Mouse (Mus musculus) embryonic facial prominence, embryonic 11.5 days (tissue): ENCODE measurements around the gene Etl4. TPM values are rescaled to one million over a fixed set of nuclear protein-coding genes. Genes with fewer than 3 reads are reported as not detected.
A peak's percentile ranks its signal among the peaks of the same experiment; 100 is the strongest.

Experiments
- ATAC-seq: fragments of 200-750 bp; cut with Nextera tagmentation; replicated peaks from 2 replicates; pipeline ENCODE4 v1.8.0; 2017; ENCODE audit warnings: low read depth; ENCODE audit not compliant: insufficient number of reproducible peaks, low FRiP score, low TSS enrichment
- DNase-seq: peaks from one replicate; pipeline ENCODE4 v3.0.0-alpha.2; 2015; ENCODE audit warnings: low spot score
- H3K27ac ChIP-seq: fragments of 300-500 bp; sonication (generic); replicated peaks from 2 replicates; pipeline ENCODE4 v1.5.1; 2014; ENCODE audit warnings: mild to moderate bottlenecking, low read depth, low read length, control low read depth
- H3K27me3 ChIP-seq: fragments of 300-500 bp; sonication (generic); 2 replicates; pipeline ENCODE4 v1.6.1; 2014; ENCODE audit warnings: mild to moderate bottlenecking, low read length, moderate library complexity, mixed read lengths; ENCODE audit not compliant: control insufficient read depth, insufficient read depth
- H3K36me3 ChIP-seq: fragments of 300-500 bp; sonication (generic); replicated peaks from 2 replicates; pipeline ENCODE4 v1.6.1; 2014; ENCODE audit warnings: low read depth, mild to moderate bottlenecking, low read length, moderate library complexity, mixed read lengths; ENCODE audit not compliant: control insufficient read depth, insufficient read depth
- H3K4me1 ChIP-seq: fragments of 300-500 bp; sonication (generic); 2 replicates; pipeline ENCODE4 v1.6.1; 2014; ENCODE audit warnings: low read length, mixed read lengths; ENCODE audit not compliant: control insufficient read depth, insufficient read depth
- H3K4me2 ChIP-seq: fragments of 300-500 bp; sonication (generic); 2 replicates; pipeline ENCODE4 v1.6.1; 2014; ENCODE audit warnings: low read depth, mild to moderate bottlenecking, control low read depth, low read length, moderate library complexity
- H3K4me3 ChIP-seq: fragments of 300-500 bp; sonication (generic); 2 replicates; pipeline ENCODE4 v1.5.1; 2014; ENCODE audit warnings: low read depth, low read length, control low read depth
- H3K9ac ChIP-seq: fragments of 300-500 bp; sonication (generic); replicated peaks from 2 replicates; pipeline ENCODE4 v1.6.1; 2014; ENCODE audit warnings: mild to moderate bottlenecking, control low read depth, low read length
- H3K9me3 ChIP-seq: fragments of 300-500 bp; sonication (generic); replicated peaks from 2 replicates; pipeline ENCODE4 v1.6.1; 2016; ENCODE audit warnings: mild to moderate bottlenecking, low read length, inconsistent platforms, mixed read lengths; ENCODE audit not compliant: control insufficient read depth
- WGBS: fragments of 180-500 bp; shearing (Covaris S2); extraction: QIAGEN DNeasy Blood & Tissue Kit; methylation state at CpG from one replicate; pipeline ENCODE4 v1.1.7; 2014; 5-methylcytosine and 5-hydroxymethylcytosine counted together
- polyA plus RNA-seq: library from polyadenylated mRNA; unstranded; fragments of >200 nt; fragmentation: Nextera tagmentation; extraction: Ambion mirVana; gene quantifications from 2 replicates; pipeline ENCODE4 v1.2.1, GENCODE M21; 2014

Gene Etl4
- polyA plus RNA-seq, 1 experiment from 2014 or later = 23.5 TPM

- DNase-seq (no peak), ATAC-seq (no peak)
- Histone ChIP-seq H3K9ac (no peak overlapping the region), H3K9me3 (no peaks in the 10 kb centered on the region), H3K36me3 (no peaks in the 10 kb centered on the region), H3K4me2 (no peak overlapping the region), H3K27ac (no peak overlapping the region), H3K27me3 (no peaks in the 10 kb centered on the region), H3K4me1 (no peaks in the 10 kb centered on the region), H3K4me3 (no peak overlapping the region)
- WGBS = 74% methylated on average over 4 of the region's 4 CpGs
Observed at GRCm38 (mm10) chr2:20209359-20209758, 299.8 kb downstream of the Etl4 start.

- Histone ChIP-seq H3K9me3 (no peaks in the 10 kb centered on the region), H3K27ac (no peak overlapping the region), H3K9ac (no peak overlapping the region), H3K36me3 (no peaks in the 10 kb centered on the region), H3K4me1 (no peaks in the 10 kb centered on the region), H3K4me2 (no peak overlapping the region), H3K27me3 (no peaks in the 10 kb centered on the region), H3K4me3 (no peak overlapping the region)
- ATAC-seq = no peak
- WGBS = 80% methylated on average over 2 of the region's 2 CpGs
- DNase-seq = no peak
Observed at GRCm38 (mm10) chr2:20216275-20216674, 306.7 kb downstream of the Etl4 start.

- 94% methylated on average over 5 of the region's 5 CpGs for WGBS
- H3K27ac ChIP-seq = no peak overlapping the region
- H3K27me3 ChIP-seq = no peaks in the 10 kb centered on the region
- no peaks in the 10 kb centered on the region for H3K9me3 ChIP-seq
- no peak for DNase-seq
- H3K4me2 ChIP-seq = no peak overlapping the region
- no peak for ATAC-seq
- no peaks in the 10 kb centered on the region for H3K4me1 ChIP-seq
- H3K9ac ChIP-seq = no peak overlapping the region
- H3K4me3 ChIP-seq = no peak overlapping the region
- H3K36me3 ChIP-seq = no peaks in the 10 kb centered on the region
Observed at GRCm38 (mm10) chr2:20216686-20217437, 307.3 kb downstream of the Etl4 start.

GRCm38 (mm10) chr2:20231371-20231770 lies 321.8 kb downstream of the Etl4 start:
- H3K9me3 ChIP-seq = no peaks in the 10 kb centered on the region
- 23% methylated on average over 4 of the region's 4 CpGs for WGBS
- DNase-seq = peak; percentile 17
- no peak overlapping the region for H3K27ac ChIP-seq
- no peak for ATAC-seq
- no peaks in the 10 kb centered on the region for H3K27me3 ChIP-seq
- no peaks in the 10 kb centered on the region for H3K36me3 ChIP-seq
- no peaks in the 10 kb centered on the region for H3K4me1 ChIP-seq
- H3K4me3 ChIP-seq = no peak overlapping the region
- no peak overlapping the region for H3K9ac ChIP-seq
- H3K4me2 ChIP-seq = no peak overlapping the region

DNA sequence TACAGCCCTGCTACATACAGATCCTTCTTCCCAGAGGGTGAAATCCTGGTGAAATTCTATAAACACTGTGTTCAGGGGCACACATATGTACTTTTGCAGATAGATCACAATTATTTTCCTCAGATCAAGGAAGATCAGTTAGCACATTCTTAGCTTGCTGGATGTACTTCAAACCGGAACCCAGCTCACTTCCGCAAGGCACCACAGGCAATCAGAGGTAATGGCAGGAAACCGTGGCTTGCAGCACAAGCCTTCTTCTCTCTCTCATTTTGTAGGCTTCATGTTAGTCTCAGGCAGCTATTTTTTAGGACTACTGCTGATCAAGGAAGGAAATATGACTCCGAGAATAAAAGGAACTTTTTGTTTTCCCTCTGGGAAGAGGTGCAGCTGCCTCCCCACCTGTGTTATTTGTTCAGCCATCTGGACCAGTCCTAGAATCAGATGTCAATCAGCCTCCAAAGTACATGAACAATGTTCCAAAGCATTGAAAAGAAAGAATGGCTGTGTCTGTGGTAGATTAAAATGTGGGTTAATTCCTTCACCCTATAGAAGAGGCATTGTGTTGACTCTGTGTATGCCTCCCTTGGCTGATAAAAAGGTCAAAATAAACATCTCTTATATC lies 338.6 kb downstream of the Etl4 start:
- Histone ChIP-seq H3K4me3 (no peak overlapping the region), H3K27me3 (no peaks in the 10 kb centered on the region), H3K36me3 (no peaks in the 10 kb centered on the region), H3K4me1 (no peaks in the 10 kb centered on the region), H3K4me2 (no peak overlapping the region), H3K27ac (no peak overlapping the region), H3K9ac (no peak overlapping the region), H3K9me3 (no peaks in the 10 kb centered on the region)
- DNase-seq (peak; percentile 20), ATAC-seq (no peak)
- 57% methylated on average over 4 of the region's 4 CpGs for WGBS

DNA sequence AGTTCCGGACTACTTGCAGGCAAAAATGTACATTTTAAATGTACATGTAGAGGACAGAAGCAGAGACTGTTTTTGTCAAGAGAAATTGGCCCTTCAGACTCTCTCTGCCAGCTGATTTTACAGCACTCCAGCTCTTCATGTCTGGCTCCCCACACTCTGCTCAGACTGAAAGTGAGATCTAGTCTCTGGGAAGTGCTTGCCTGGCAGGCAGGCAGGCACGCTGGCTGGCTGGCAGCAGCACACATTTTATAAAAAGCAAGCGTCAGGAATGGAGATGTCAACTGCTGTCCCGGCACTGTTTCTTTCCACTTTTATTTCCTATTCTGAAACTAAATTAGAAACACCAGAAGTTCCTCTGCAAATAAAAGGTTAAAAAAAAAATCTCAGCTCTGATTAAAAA lies 339.8 kb downstream of the Etl4 start:
- H3K4me2 ChIP-seq = no peak overlapping the region
- H3K27me3 ChIP-seq = no peaks in the 10 kb centered on the region
- H3K27ac ChIP-seq = no peak overlapping the region
- WGBS = 62% methylated on average over 4 of the region's 4 CpGs
- ATAC-seq (no peak), DNase-seq (no peak)
- H3K9ac ChIP-seq = no peak overlapping the region
- H3K36me3 ChIP-seq = no peaks in the 10 kb centered on the region
- no peaks in the 10 kb centered on the region for H3K4me1 ChIP-seq
- H3K4me3 ChIP-seq = no peak overlapping the region
- no peaks in the 10 kb centered on the region for H3K9me3 ChIP-seq

DNA sequence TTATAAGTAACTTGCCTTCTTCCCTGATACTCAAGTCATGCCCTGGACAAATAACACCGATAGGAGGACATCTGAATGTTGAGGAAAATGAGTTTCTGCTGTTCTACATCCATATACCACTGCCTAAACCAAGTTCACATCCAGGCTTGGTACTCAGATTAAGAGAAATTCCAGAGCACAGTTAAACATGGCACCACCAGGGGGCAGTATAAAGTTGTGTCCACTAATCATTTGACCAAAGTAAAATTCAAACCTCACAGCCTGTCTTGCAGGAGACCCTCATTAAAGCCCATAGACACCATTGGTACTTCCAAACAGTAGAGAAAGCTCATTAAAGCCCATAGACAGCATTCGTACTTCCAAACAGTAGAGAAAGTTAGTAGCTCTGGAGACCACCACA lies 366.5 kb downstream of the Etl4 start:
- no peaks in the 10 kb centered on the region for H3K9me3 ChIP-seq
- WGBS = 46% methylated on average over 2 of the region's 2 CpGs

GRCm38 (mm10) chr2:20281903-20282302 lies 372.3 kb downstream of the Etl4 start:
- H3K36me3 ChIP-seq = no peaks in the 10 kb centered on the region
- no peak overlapping the region for H3K4me3 ChIP-seq
- 65% methylated on average over 2 of the region's 2 CpGs for WGBS
- H3K4me1 ChIP-seq = no peaks in the 10 kb centered on the region
- ATAC-seq (no peak), DNase-seq (no peak)
- no peak overlapping the region for H3K4me2 ChIP-seq
- no peaks in the 10 kb centered on the region for H3K27me3 ChIP-seq
- no peak overlapping the region for H3K9ac ChIP-seq
- H3K9me3 ChIP-seq = no peaks in the 10 kb centered on the region
- no peak overlapping the region for H3K27ac ChIP-seq

More for the DNA sequence above, 366.5 kb downstream of the Etl4 start:
- H3K9ac ChIP-seq = no peak overlapping the region
- H3K4me3 ChIP-seq = no peak overlapping the region
- no peak overlapping the region for H3K27ac ChIP-seq
- DNase-seq (peak; percentile 84), ATAC-seq (no peak)
- H3K4me2 ChIP-seq = no peak overlapping the region
- H3K27me3 ChIP-seq = no peaks in the 10 kb centered on the region
- H3K4me1 ChIP-seq = no peaks in the 10 kb centered on the region
- no peaks in the 10 kb centered on the region for H3K36me3 ChIP-seq
